Mouse (Mus musculus): ENCODE data around the gene Gm128.
"Not testable (repeated sequence)": the region's sequence is repeated elsewhere in the genome, so short reads cannot be mapped to it uniquely, and the experiment has no call there.

Gene Gm128

DNA sequence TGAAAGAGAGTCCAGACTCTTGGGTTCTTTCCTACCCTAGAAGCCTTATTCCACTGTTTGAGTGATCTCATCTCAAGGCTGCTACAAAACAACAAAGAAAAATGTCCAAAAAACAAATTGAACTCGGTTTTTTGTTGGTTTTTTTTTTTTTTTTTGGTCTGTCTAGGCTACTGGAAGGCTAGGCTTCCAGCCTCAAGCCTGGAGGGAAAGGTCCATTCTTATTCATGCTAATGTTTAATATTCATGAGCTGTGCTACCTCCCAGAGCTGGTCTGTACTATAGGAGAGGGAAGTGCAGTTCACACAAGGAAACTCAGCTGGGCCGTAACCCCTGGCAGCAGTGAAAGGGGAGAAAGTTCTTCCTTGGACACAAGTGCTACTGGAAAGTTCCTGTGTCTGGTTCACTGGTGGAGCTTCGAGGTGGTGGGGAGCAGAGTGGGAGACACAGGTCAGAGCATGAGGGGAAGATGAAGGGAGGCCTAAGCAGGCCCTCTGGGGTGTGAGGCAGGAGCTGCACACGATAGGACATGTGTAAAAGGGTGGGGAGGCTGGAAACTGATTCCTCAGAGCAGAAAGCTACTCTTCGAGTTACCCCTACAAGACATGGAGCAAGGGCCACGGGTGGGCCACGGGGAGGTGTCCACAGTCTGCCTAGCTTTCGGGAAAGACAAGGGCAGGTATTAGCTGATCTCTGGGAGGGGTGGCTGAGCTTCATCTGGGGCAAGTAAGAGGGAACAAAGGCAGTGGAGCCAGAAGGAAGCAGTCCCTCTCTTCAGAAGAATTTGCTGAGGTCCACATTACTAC is 10.7 kb downstream of the Gm128 start:
- DNase-seq, result peak; percentile 52 to 62

DNA sequence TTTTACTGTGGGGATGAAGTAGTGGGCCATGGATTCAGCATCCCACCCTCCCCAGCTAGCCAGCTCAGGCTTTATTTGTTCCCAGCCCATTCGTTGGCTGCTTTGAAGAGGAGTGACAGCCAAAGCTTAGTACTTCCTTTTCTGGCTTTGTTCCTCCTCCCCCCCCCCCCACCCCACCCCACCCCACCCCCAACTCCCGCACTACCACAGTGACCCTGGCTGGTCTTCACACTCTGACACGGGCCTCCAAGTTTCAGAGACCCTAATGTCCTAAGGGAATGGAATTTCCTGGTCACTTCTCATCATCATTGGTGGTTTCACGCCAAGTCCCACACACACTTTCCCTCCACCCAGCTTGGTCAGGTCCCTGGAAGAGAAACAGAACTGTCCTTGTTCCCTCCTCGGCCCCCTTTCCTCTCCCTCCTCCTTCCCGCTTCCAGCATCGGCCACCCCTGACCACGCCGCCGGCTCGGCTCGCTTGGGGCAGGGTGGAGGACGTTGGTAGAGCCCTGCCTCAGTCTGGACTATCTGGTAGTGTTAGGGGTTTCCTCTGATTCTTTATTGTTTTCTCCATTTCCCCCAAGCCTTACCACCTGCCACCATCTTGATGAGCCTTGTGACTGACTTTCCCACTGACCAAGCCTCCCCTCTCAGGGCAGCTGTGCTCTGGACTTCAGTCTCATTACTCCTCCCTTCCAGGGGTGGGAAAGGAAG is 11.5 kb downstream of the Gm128 start:
- DNase-seq, result peak; percentile 64 to 70

DNA sequence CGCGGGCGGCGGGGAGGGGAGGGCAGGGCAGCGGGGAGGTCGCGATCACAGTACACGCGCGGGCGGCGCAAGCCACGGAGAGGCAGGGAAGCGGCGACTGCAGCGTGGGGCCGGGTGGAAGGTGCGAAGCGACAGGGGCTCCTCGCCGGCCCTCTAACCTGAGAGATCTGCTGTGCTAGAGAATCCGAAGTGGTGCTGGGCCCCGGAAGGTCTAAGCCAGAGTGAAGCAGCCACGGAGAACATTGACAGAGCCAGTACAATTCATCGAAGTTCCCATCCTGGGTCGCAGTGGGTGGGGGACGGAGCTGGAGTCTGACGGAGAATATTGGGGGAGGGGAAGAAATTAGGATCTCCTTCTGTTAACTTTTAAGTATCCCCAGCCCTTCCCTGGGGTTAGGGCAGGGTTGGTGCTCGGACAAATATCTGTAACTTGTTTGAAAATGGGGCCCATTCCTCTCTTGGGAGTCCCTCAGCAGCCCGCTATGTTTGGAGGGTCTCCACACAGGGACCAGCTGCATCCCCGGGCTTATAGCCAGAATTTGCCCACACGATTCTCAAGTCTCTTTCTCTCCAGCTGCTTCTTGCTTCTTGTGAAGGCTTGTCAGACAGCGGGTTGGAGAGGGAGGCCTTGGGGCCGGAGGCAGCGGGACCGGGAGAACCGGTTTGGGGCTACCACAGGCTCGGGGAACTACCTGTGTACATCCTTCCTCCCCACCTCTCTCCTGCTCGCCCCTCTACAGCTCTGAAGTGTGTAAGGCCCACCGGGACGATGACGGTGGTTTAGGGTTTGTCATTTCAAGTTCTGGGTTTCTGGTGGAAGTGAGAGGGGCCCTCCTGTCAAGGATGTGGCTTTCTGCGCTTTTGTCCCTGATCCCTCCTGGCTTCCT is 12.3 kb downstream of the Gm128 start:
- peak; percentile 45 to 61 for DNase-seq

DNA sequence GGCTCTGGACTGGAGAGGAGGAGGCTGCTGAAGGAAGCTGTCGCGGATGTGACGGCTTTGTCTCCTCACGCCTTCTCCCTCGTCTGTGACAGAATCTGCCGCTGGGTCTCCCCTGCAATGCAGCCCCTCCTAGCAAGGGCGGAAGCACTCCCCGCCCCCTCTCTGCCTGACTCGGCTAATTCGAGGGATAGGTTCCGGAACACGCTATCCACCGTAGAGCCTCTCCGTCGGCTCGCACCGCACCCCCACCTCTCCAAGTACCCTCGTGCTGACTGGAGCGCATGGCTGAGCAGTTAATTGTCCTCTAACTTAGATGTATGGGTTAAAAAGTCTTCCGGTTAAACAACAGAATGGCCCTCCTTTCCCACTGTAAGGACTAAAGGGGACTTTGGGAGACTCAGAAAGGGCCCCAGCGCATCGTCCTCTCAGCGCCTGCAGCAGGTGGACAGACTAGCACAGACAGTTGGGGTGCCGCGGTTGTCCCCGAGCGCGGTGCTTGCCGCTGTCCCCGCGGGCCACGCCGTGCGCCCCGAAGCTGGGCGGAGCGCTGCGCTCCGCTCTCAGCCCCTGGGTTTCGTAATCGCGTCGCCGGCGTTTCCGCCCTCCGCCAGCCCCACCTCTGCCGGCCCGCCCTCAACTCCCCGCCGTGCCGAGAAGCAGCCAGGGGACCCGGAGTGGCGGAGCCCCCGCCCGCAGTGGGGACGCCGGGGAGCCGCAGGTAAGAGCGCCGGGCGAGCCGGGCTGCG is 13.1 kb downstream of the Gm128 start, which contains the start of gene Cdc42se1:
Cdc42se1 (plus strand) TSS at position 585 of the 746 bp plus-strand sequence.
- DNase-seq, result peak; percentile 85 to 86

DNA sequence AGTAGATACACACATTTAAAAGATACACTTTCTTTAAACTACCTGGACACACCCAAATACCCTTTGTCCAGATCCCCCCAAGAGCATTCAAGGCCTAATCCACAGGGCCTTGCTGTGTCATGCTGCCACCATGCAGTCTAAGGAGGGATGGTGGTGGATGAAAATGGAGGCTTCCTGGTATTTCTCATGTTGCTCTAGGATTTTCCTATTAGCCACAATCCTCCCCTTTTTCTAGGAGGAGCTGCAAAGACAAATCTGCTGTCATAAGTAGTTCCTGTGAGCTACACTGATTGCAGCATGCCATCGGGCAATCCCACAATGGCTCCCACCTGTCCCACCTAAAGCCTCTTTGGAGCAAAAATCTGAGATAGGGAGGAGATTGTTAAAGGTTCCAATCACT is 14.2 kb downstream of the Gm128 start:
- no peak for DNase-seq

DNA sequence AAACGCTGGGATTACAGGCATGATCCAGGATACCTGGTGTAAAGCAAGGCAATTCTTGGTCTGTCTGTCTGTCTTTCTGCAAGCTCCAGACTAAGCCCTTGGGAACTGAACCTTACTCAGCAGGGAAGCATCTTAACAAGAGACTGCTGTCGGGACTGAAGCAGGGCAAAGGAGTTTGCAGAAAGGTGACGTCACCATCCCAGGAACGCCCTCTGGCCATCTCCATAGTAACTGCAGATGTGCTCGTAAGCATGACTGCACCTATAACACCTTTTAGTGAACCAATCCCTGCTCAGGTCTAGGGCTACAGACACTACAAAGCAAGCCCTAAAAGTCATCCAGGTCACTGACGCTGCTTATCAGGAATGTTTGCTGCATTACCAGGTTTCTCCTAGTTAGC is 17.1 kb downstream of the Gm128 start:
- DNase-seq, result peak; percentile 66 to 78

DNA sequence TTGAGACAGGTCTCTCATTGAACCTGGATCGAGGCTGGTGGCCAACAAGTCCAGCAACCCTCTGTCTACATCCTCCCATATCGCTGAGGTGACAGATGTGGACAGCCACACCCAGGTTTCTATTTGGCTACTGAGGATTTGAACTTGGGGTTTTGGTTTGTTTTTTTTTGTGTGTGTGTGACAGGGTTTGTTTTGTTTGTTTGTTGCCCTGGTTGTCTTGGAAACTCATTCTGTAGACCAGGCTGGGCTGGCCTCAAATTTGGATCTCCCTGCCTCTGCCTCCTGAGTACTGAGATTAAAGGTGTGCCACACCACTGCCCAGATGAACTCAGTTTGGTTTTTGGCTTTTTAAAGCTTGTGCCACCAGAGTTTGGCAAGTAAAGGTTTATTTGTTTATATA is 18.4 kb downstream of the Gm128 start:
- no peak for DNase-seq

DNA sequence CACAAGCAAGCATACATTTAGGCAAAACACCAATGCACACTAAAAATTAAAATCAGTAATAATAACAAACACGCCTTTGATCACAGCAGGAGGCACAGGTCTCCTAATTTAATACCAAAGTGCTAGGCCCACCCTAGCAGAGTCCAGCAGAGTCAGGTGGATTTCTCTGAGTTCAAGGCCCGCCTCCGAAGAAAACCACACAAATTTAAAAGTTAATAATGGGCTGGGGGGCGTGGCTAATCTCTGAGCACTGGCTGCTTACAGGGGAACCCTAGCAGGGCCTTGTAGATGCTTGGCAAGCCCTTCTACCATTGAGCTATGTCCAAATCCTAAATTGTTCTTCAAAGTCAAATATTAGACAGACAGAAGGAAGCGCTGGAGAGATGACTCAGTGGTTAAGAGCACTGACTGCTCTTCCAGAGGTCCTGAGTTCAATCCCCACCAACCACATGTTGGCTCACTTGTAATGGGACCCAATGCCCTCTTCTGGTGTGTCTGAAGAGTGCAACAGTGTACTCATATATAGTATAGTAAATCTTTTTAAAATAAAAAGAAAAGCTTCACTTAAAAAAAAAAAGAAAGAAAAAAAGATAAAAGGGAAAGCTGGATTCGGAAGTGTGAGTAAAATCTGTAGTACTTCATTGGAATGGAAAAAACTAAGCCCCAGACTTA is 22.8 kb downstream of the Gm128 start:
- peak in 1 of 2 experiments; percentile 50 for DNase-seq

DNA sequence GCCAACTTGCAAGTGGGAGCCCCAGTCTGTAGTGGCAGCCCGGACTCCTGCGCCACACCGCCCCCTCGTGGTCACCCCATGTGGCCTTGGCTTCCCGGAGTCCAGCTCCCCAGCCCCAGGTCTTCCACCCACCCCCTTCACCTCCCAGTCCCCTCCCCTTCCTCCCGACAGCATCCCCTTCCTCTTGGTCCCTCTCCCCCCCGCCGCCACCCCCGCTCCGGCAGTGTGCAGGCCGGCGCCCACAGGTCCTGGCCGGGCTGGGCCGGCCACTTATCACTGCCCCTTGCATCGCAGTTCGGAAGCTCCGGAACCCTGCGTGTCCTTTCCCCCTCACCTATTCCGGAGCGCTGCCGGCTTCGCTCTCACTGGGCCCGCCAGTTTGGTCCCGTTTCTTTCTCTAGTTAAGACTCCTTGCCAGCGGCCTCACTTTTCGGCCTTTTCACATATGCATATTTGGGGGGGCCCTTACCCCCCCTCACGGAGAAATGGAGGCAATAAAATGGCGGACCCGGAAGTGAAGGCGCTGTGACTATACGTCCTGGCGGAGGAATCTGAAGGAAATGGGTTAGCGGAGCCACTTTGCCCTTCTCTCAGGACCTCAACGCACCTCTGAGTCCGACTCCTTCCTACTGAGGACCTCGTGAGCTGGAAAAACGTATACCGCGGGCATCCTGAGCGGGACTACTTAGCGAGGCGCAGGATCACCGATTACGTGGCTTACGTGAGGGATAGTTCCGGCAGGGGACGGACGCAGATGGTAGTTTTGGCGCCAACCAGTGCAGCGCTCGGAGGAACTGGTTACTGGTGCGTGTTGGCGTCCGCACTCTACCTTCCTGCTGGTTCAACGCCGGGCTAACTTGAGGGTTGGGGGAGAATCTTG is 23.9 kb downstream of the Gm128 start, which contains the start of gene Gabpb2:
Gabpb2 (minus strand) TSS at position 662 of the 880 bp plus-strand sequence.
- DNase-seq, result peak; percentile 94 to 96

DNA sequence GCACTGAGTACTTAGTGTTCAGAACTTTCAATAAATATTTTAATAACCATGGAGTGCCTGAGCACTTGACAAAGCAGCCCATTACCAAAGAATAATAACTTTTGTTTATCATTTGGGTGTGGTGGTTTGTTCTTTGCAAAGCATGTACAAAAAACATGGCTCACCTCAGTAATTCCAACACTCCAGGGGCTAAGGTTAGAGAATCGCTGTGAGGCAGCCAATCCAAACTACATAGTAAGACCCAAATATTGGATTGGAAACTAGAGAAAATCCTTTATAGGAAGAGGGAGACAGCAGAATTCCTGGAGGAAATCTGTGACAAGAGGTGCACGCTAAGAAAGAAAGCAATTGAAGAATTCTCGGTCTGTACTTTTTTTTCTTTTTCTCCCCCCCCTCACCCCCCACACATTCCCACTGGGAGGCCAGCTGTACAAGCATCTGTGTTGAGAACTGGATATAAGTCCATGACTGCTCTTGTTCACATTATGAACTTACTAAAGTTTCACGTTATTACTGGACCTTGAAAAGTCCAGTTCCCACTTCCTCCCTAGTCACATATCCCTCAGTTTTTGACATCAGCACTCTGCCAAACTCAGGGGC is 24.6 kb downstream of the Gm128 start:
- DNase-seq, result no peak

DNA sequence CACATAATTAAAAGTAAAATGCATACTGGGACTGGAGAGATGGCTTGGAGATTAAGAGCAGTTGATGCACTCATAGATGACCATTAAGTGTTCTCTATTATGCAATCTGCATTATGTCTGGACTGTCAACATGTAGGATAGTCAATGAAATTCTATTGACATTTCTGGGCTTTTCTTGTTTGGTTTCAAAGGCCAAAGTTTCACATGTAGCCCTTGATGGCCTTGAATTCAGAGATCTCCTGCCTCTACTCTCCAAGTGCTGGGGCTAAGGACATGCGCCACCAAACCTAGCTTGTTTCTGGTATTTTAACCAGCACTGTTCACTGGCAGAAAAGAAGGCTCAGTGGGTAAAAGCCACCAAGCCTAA is 27.8 kb downstream of the Gm128 start:
- DNase-seq, result no peak

DNA sequence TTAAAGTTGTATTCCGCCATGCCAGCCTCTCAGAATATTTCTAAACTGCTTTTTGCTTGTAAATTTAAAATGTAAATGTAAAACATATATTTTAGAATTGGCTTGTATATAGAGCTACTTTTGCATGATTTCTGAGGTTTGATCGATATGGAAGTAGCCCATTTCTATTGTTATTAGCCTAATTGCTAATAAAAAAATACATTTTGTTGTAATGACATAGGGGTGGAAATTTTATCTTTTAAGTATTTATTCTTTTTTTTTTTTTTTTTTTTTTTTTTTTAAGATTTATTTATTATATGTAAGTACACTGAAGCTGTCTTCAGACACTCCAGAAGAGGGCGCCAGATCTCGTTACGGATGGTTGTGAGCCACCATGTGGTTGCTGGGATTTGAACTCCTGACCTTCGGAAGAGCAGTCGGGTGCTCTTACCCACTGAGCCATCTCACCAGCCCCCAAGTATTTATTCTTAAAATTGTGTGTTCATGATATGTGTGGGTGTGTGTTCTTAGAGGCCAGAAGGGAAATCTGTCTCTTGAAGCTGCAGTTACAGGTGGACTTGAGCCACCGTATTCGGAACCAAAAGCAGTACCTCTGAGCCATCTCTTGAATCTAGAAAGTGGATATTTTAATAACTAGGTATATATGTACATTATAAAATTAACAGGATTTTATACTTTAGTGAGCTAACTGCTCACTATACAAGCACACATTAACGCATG is 28.3 kb downstream of the Gm128 start:
- not testable (repeated sequence) for DNase-seq

DNA sequence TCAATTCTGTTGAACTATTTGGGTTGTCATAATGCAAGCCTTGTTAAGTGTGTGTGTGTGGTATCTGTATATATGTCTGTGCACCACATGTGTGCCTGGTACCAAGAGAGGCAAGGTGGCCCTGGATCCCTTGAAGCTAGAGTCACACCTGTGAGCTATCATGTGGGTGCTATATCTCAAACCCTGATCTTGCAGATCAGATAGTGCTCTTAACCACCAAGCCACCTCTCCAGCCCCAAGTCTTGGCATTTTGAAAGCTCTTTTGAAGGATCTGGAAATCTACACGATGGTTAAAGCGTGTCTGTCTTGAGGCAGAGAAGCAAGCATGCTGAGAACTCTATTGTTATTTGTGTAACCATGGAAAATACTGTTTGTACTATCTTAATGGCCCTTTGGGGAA is 30.8 kb downstream of the Gm128 start:
- DNase-seq, result no peak

DNA sequence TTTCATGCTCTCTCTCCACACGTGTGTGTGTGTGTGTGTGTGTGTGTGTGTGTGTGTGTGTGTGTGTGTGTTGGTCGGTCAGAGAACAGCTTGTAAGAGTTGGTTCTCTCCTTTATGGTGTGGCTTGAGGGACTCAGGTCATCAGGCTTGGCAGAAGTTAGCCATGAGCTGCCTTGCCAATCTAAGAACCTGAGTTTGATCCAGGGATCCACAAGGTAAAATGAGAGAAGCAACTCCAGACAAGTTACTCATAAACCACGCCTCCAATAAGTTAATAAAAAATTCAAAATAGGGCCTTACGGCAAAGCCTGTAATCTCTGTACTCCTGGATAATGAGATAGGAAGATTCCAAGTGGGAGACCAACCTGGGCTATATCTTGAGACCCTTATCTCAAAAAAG is 33.1 kb downstream of the Gm128 start:
- DNase-seq, result no peak

DNA sequence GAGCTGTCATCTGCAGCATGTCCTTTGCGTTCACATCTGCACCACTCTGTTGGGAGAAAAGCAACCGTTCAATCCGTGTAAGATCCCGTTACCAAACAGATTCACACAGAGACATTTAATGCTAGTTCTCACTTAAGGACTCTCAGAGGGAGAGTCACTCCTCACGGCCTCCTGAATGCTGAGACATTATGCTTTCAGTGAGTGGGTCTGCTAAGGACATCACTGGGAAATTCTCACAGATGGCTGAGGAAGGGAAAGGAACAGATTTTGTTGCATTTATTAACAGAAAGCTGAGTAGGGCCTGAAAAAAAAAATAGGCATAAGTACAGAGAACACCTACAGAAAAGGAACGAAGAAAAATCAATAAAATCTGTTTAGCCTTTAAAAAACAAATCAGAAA is 37.5 kb downstream of the Gm128 start:
- no peak for DNase-seq

DNA sequence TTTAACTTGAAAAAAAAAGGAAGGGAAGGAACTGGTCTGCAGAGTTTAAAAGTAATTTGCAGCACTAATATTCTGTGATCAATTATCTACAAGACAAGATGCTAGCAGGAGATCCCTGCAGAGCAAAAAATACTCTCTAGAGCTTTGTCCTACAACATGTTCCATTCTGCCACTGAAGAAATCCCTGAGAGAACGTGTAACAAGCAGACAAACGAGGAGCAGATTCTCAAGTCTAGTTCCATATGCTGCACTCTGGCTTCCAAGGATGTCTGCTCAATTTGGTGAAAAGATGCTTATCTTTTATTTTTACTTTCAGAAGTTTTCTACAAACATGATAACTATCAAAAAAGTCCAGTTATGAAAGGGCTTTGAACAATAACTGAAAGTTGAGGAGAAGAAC is 40.8 kb downstream of the Gm128 start:
- no peak for DNase-seq

DNA sequence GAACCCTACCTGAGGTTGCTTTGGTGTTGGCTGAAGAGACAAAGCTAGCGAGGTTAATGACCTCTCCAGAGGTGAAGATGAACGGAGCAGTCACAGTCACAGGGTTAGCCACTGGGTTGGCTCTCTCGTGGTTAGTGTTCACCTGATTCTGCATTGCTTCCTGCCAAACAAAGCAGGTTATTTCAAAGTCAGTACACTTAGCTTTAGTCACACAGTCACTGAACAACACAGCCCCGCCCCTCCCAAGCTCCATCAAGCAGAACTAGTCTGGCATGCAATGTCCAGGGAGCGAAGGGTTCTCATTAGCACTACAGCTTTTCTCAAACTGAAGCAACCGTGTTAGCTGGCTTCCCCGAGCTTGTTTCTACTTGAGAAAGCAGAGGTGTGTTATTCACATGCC is 41.3 kb downstream of the Gm128 start:
- peak; percentile 93 to 95 for DNase-seq

DNA sequence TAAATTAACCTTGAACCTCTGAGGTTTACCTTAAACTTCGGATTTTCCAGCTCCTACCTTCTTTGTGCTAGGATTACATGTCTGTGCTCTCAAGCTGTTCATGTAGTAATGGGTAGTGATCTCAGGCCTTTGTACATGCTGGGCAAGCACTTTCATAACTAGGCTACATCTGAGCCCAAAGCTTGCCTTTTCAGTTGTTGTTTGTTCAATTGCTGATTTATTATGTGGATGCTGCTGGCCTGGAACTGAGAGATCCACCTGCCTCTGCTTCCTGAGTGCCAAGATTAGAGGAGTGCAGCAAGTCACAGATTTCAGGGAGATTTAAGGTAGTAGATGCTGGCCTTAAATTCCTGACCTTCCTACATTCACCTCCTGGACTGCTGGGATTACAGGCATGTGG is 42.3 kb downstream of the Gm128 start:
- DNase-seq, result peak in 1 of 2 experiments; percentile 24

DNA sequence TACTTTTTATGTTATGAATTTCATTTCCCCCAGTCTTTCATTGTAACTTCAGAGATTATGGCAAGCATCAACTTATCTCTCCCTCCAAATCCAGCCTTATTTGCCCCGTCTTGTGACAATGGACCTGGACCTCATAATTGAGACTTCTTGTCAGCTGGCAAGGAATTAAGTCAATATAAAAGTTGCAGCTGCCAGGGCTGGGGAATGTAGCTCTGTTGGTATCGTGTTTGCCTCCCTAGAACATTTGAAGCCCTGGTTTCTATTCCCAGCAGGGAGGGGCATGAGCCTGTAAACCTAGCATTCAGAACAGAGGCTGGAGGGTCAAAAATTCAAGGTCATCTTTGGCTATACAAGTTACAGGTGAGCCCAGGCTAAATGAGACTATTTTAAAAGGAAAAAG is 45.6 kb downstream of the Gm128 start:
- DNase-seq, result no peak

DNA sequence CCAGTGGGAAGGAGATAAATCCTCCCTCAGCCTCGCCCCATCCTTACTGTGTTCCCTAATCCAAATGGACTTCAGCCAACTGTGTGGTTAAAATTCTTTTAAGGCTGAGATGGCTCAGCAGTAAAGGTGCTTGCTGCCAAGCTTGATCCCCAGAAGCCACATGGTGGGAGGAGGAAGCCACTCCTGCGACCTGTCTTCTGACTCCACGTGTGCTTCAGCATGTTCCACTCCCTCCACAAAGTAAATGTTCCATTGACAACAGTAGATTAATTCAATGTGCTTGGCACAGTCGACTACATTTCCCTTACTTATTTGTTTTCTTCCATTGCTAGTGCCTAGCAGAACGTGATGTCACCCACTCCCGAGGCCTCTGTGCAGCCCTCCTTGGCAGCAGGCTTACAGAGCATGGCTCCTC is 46.7 kb downstream of the Gm128 start:
- peak; percentile 39 to 55 for DNase-seq
